Mouse (Mus musculus) heart, embryonic 14.5 days (tissue): Measurements from ENCODE around the gene Ubr1. TPM values are rescaled to one million over a fixed set of nuclear protein-coding genes. Genes with fewer than 3 reads are reported as not detected.

Experiments
- ATAC-seq: fragments of 200-750 bp; cut with Nextera tagmentation; 2 replicates; pipeline ENCODE4 v1.8.0; 2017; ENCODE audit warnings: low read depth, moderate TSS enrichment; ENCODE audit not compliant: insufficient number of reproducible peaks, insufficient read depth, low FRiP score
- H3K27ac ChIP-seq, 2 experiments: fragments of 200-500 bp in 1 of 2; fragments of 300-500 bp in 1 of 2; sonication (generic) in 1 of 2; replicated peaks in 1 of 2; 2 replicates each; pipeline ENCODE4 v1.5.1; 2012 to 2014; ENCODE audit warnings: low read depth in 2 of 2, low read length in 2 of 2, control low read depth in 1 of 2, mild to moderate bottlenecking in 1 of 2, mixed read lengths in 1 of 2; ENCODE audit not compliant: control insufficient read depth in 1 of 2, insufficient read depth in 1 of 2
- H3K27me3 ChIP-seq: fragments of 300-500 bp; sonication (generic); 2 replicates; pipeline ENCODE4 v1.6.1; 2014; ENCODE audit warnings: mild to moderate bottlenecking, low read length, control low read depth; ENCODE audit not compliant: control insufficient read depth, insufficient read depth
- H3K36me3 ChIP-seq: fragments of 300-500 bp; sonication (generic); 2 replicates; pipeline ENCODE4 v1.6.1; 2014; ENCODE audit warnings: mild to moderate bottlenecking, control low read depth, low read length, mixed read lengths; ENCODE audit not compliant: control insufficient read depth, insufficient read depth
- H3K4me1 ChIP-seq, 2 experiments: fragments of 200-500 bp in 1 of 2; fragments of 300-500 bp in 1 of 2; sonication (generic) in 1 of 2; 2 replicates each; pipeline ENCODE4 v1.6.1; 2012 to 2014; ENCODE audit warnings: low read length in 2 of 2, control low read depth in 1 of 2, mixed read lengths in 1 of 2; ENCODE audit not compliant: control insufficient read depth in 2 of 2, insufficient read depth in 2 of 2
- H3K4me2 ChIP-seq: fragments of 300-500 bp; sonication (generic); 2 replicates; pipeline ENCODE4 v1.6.1; 2014; ENCODE audit warnings: mild to moderate bottlenecking, low read length
- H3K4me3 ChIP-seq, 2 experiments: fragments of 200-500 bp in 1 of 2; fragments of 300-500 bp in 1 of 2; sonication (generic) in 1 of 2; 2 replicates each; pipeline ENCODE4 v1.5.1; 2012 to 2014; ENCODE audit warnings: low read length in 2 of 2, mild to moderate bottlenecking in 2 of 2, control low read depth in 1 of 2, low read depth in 1 of 2, moderate library complexity in 1 of 2; ENCODE audit not compliant: control insufficient read depth in 1 of 2, insufficient read depth in 1 of 2
- H3K9ac ChIP-seq: fragments of 300-500 bp; sonication (generic); 2 replicates; pipeline ENCODE4 v1.6.1; 2014; ENCODE audit warnings: mild to moderate bottlenecking, low read length
- H3K9me3 ChIP-seq: fragments of 300-500 bp; sonication (generic); 2 replicates; pipeline ENCODE4 v1.6.1; 2016; ENCODE audit warnings: low read length, control low read depth; ENCODE audit not compliant: control insufficient read depth
- WGBS: fragments of 180-500 bp; shearing (Covaris S2); extraction: QIAGEN DNeasy Blood & Tissue Kit; methylation state at CpG from one replicate; pipeline ENCODE4 v1.1.7; 2014; 5-methylcytosine and 5-hydroxymethylcytosine counted together
- polyA plus RNA-seq: library from polyadenylated mRNA; unstranded; fragments of >200 nt; fragmentation: Nextera tagmentation; extraction: Ambion mirVana; gene quantifications from 2 replicates; pipeline ENCODE4 v1.2.1, GENCODE M21; 2014

The Ubr1 gene
- polyA plus RNA-seq, 1 experiment from 2014 or later, result 24.4 TPM

- ATAC-seq, result no peak
- Histone ChIP-seq H3K4me2 (no peak overlapping the region), H3K4me1 (no peaks in the 10 kb centered on the region; a peak in 1 of 4 replicates), H3K4me3 (no peak overlapping the region), H3K27me3 (no peaks in the 10 kb centered on the region), H3K36me3 (peaks cover 42% of the 10 kb centered on the region), H3K27ac (no peak overlapping the region), H3K9me3 (no peaks in the 10 kb centered on the region), H3K9ac (no peak overlapping the region)
- 77% methylated on average over 5 of the region's 5 CpGs for WGBS
Observed at GRCm38 (mm10) chr2:120959827-120960226, 10.7 kb downstream of the Ubr1 start.

GRCm38 (mm10) chr2:120959363-120959762, 11.2 kb downstream of the Ubr1 start:
- H3K4me2 ChIP-seq, result no peak overlapping the region
- H3K9ac ChIP-seq, result no peak overlapping the region
- H3K4me1 ChIP-seq, result no peaks in the 10 kb centered on the region
- H3K27me3 ChIP-seq, result no peaks in the 10 kb centered on the region
- H3K9me3 ChIP-seq, result no peaks in the 10 kb centered on the region
- 88% methylated on average over 2 of the region's 2 CpGs for WGBS
- no peak overlapping the region for H3K27ac ChIP-seq
- H3K4me3 ChIP-seq, result no peak overlapping the region
- no peak for ATAC-seq
- peaks cover 46% of the 10 kb centered on the region for H3K36me3 ChIP-seq

GRCm38 (mm10) chr2:120952176-120952938, 18.2 kb downstream of the Ubr1 start:
- H3K9me3 ChIP-seq, result no peaks in the 10 kb centered on the region
- no peaks in the 10 kb centered on the region for H3K27me3 ChIP-seq
- peaks cover 61% of the 10 kb centered on the region for H3K36me3 ChIP-seq
- ATAC-seq, result no peak
- 76% methylated on average over 2 of the region's 2 CpGs for WGBS
- no peak overlapping the region for H3K9ac ChIP-seq
- H3K4me2 ChIP-seq, result no peak overlapping the region
- H3K4me1 ChIP-seq, result no peaks in the 10 kb centered on the region
- H3K27ac ChIP-seq, result no peak overlapping the region
- H3K4me3 ChIP-seq, result no peak overlapping the region

GRCm38 (mm10) chr2:120951208-120951607, 19.3 kb downstream of the Ubr1 start:
- H3K4me1 ChIP-seq, result no peaks in the 10 kb centered on the region
- H3K27me3 ChIP-seq, result no peaks in the 10 kb centered on the region
- 69% methylated on average over 5 of the region's 5 CpGs for WGBS
- no peak overlapping the region for H3K4me3 ChIP-seq
- H3K9me3 ChIP-seq, result no peaks in the 10 kb centered on the region
- ATAC-seq, result no peak
- no peak overlapping the region for H3K27ac ChIP-seq
- H3K4me2 ChIP-seq, result no peak overlapping the region
- peaks cover 71% of the 10 kb centered on the region for H3K36me3 ChIP-seq
- H3K9ac ChIP-seq, result no peak overlapping the region

GRCm38 (mm10) chr2:120933038-120933437, 37.5 kb downstream of the Ubr1 start:
- Histone ChIP-seq H3K27ac (no peak overlapping the region), H3K4me2 (no peak overlapping the region), H3K9ac (no peak overlapping the region), H3K36me3 (peaks cover 90% of the 10 kb centered on the region), H3K27me3 (no peaks in the 10 kb centered on the region), H3K4me1 (no peaks in the 10 kb centered on the region), H3K4me3 (no peak overlapping the region), H3K9me3 (no peaks in the 10 kb centered on the region)
- 92% methylated on average over 3 of the region's 3 CpGs for WGBS
- ATAC-seq, result no peak

GRCm38 (mm10) chr2:120909556-120909955, 61.0 kb downstream of the Ubr1 start:
- no peak overlapping the region for H3K27ac ChIP-seq
- H3K4me2 ChIP-seq, result no peak overlapping the region
- 91% methylated on average over 4 of the region's 4 CpGs for WGBS
- H3K4me3 ChIP-seq, result no peak overlapping the region
- H3K9me3 ChIP-seq, result no peaks in the 10 kb centered on the region
- no peak for ATAC-seq
- H3K9ac ChIP-seq, result no peak overlapping the region
- H3K36me3 ChIP-seq, result peaks cover 66% of the 10 kb centered on the region
- H3K27me3 ChIP-seq, result no peaks in the 10 kb centered on the region
- H3K4me1 ChIP-seq, result no peaks in the 10 kb centered on the region

GRCm38 (mm10) chr2:120896361-120896760, 74.2 kb downstream of the Ubr1 start:
- Histone ChIP-seq H3K4me1 (no peaks in the 10 kb centered on the region), H3K9ac (no peak overlapping the region), H3K27ac (no peak overlapping the region), H3K36me3 (peaks cover 95% of the 10 kb centered on the region), H3K27me3 (no peaks in the 10 kb centered on the region), H3K4me3 (no peak overlapping the region), H3K9me3 (no peaks in the 10 kb centered on the region), H3K4me2 (no peak overlapping the region)
- 95% methylated on average over 3 of the region's 3 CpGs for WGBS
- no peak for ATAC-seq

- no peaks in the 10 kb centered on the region for H3K9me3 ChIP-seq
- no peak overlapping the region for H3K4me2 ChIP-seq
- 92% methylated on average over 5 of the region's 5 CpGs for WGBS
- peaks cover 76% of the 10 kb centered on the region for H3K36me3 ChIP-seq
- H3K27ac ChIP-seq, result no peak overlapping the region
- no peak overlapping the region for H3K4me3 ChIP-seq
- no peak overlapping the region for H3K9ac ChIP-seq
- H3K27me3 ChIP-seq, result no peaks in the 10 kb centered on the region
- ATAC-seq, result no peak
- no peaks in the 10 kb centered on the region for H3K4me1 ChIP-seq
Observed at GRCm38 (mm10) chr2:120887601-120888000, 82.9 kb downstream of the Ubr1 start.
